Mouse (Mus musculus): ENCODE results near the gene Rpl31.
A peak's percentile ranks its signal among the peaks of the same experiment; 100 is the strongest.

DNA sequence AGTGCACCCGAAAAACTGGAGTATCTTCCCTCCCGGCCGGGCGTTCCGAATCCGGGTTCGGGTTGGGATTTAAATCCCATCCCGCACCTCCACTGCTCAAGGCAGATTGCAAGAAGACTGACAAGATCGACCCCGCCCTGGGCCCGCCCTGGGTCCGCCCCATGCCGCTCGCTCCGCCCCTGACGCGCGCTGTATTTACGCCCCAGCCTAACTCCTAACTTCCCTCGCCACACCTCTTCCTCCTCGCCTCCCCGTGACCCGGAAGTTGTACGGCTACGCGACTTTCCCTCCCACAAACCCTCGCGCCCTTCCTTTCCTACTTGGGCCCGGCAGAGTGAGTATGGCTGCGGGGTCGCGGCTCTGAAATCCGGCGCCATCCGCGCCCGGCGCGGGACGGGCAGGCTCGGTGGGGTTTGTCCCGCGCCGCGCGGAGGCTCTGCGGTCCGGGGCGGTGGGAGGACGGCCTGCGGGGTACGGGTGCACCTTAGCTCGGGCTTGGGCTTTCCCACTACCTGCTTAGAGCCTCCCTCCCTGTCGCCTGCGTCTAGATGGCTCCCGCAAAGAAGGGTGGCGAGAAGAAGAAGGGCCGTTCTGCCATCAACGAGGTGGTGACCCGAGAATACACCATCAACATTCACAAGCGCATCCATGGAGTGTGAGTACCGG, at the start of gene Rpl31:
- TF ChIP-seq CTCF (IDR thresholded peaks at IDR 0.05; ENCODE audit: borderline replicate concordance, insufficient read depth, low read depth, low read length) (no peak), POLR2A (IDR thresholded peaks at IDR 0.05; ENCODE audit: borderline replicate concordance, insufficient read depth, low read length) (peak; percentile 68; the same call in 1 of the 2 replicates)

Data from cerebellum, adult 2 months (tissue).